Mouse (Mus musculus): ENCODE data around the gene Col5a3.
A peak's percentile ranks its signal among the peaks of the same experiment; 100 is the strongest.

Gene Col5a3

GRCm38 (mm10) chr9:20805159-20805495 lies 9.7 kb downstream of the Col5a3 start:
- DNase-seq (ENCODE audit: low spot score), result no peak

- DNase-seq (ENCODE audit: low spot score), result peak; percentile 59
Measured at GRCm38 (mm10) chr9:20804266-20805158, 10.4 kb downstream of the Col5a3 start.

- no peak for DNase-seq (ENCODE audit: low spot score)
Measured at GRCm38 (mm10) chr9:20794108-20794806, 20.6 kb downstream of the Col5a3 start.

GRCm38 (mm10) chr9:20790345-20790744 lies 24.5 kb downstream of the Col5a3 start:
- no peak for DNase-seq (ENCODE audit: low spot score)

GRCm38 (mm10) chr9:20789651-20790050 lies 25.2 kb downstream of the Col5a3 start:
- DNase-seq (ENCODE audit: low spot score), result no peak

- DNase-seq (ENCODE audit: low spot score), result no peak
Measured at GRCm38 (mm10) chr9:20787992-20788391, 26.9 kb downstream of the Col5a3 start.

- no peak for DNase-seq (ENCODE audit: low spot score)
Measured at GRCm38 (mm10) chr9:20785055-20785454, 29.8 kb downstream of the Col5a3 start.

GRCm38 (mm10) chr9:20781286-20781685 lies 33.6 kb downstream of the Col5a3 start:
- no peak for DNase-seq (ENCODE audit: low spot score)

GRCm38 (mm10) chr9:20765274-20765673 lies 49.6 kb downstream of the Col5a3 start:
- DNase-seq (ENCODE audit: low spot score), result no peak

GRCm38 (mm10) chr9:20763099-20763498 lies 51.8 kb downstream of the Col5a3 start:
- DNase-seq (ENCODE audit: low spot score), result no peak

GRCm38 (mm10) chr9:20762197-20762961 lies 52.5 kb downstream of the Col5a3 start:
- no peak for DNase-seq (ENCODE audit: low spot score)

- DNase-seq (ENCODE audit: low spot score), result no peak
Measured at GRCm38 (mm10) chr9:20761388-20761787, 53.5 kb downstream of the Col5a3 start.

- no peak for DNase-seq (ENCODE audit: low spot score)
Measured at GRCm38 (mm10) chr9:20760813-20761212, 54.1 kb downstream of the Col5a3 start.

- no peak for DNase-seq (ENCODE audit: low spot score)
Measured at GRCm38 (mm10) chr9:20758896-20759295, 56.0 kb downstream of the Col5a3 start.

GRCm38 (mm10) chr9:20758243-20758642 lies 56.6 kb downstream of the Col5a3 start:
- no peak for DNase-seq (ENCODE audit: low spot score)

- DNase-seq (ENCODE audit: low spot score), result peak; percentile 93
Measured at GRCm38 (mm10) chr9:20757087-20757955, 57.5 kb downstream of the Col5a3 start.

GRCm38 (mm10) chr9:20756081-20756700 lies 58.7 kb downstream of the Col5a3 start:
- no peak for DNase-seq (ENCODE audit: low spot score)

GRCm38 (mm10) chr9:20754335-20754734 lies 60.5 kb downstream of the Col5a3 start:
- DNase-seq (ENCODE audit: low spot score), result no peak

GRCm38 (mm10) chr9:20751477-20752029 lies 63.3 kb downstream of the Col5a3 start:
- no peak for DNase-seq (ENCODE audit: low spot score)

GRCm38 (mm10) chr9:20749213-20749612 lies 65.7 kb downstream of the Col5a3 start:
- no peak for DNase-seq (ENCODE audit: low spot score)

GRCm38 (mm10) chr9:20748540-20748939 lies 66.3 kb downstream of the Col5a3 start:
- DNase-seq (ENCODE audit: low spot score), result no peak

Measured in c-Kit-positive CD71-positive TER-119-positive erythroid progenitor cells, embryonic 14.5 days (primary cell).